Mouse (Mus musculus) lung, embryonic 14.5 days (tissue): ENCODE data around the gene Col7a1. TPM values are rescaled to one million over a fixed set of nuclear protein-coding genes. Genes with fewer than 3 reads are reported as not detected.
A peak's percentile ranks its signal among the peaks of the same experiment; 100 is the strongest.

Source experiments
- ATAC-seq: fragments of 200-750 bp; cut with Nextera tagmentation; 2 replicates; pipeline ENCODE4 v1.8.0; 2017; ENCODE audit warnings: mild to moderate bottlenecking, moderate TSS enrichment, moderate library complexity; ENCODE audit not compliant: insufficient read depth
- DNase-seq: peaks from one replicate; pipeline ENCODE4 v3.0.0-alpha.2; 2015
- H3K27ac ChIP-seq: fragments of 300-500 bp; sonication (generic); 2 replicates; pipeline ENCODE4 v1.5.1; 2014; ENCODE audit warnings: low read depth, mild to moderate bottlenecking, moderate library complexity
- H3K27me3 ChIP-seq: fragments of 300-500 bp; sonication (generic); 2 replicates; pipeline ENCODE4 v1.6.1; 2014; ENCODE audit warnings: low read length, control low read depth; ENCODE audit not compliant: insufficient read depth
- H3K36me3 ChIP-seq: fragments of 300-500 bp; sonication (generic); 2 replicates; pipeline ENCODE4 v1.6.1; 2014; ENCODE audit warnings: control low read depth; ENCODE audit not compliant: insufficient read depth
- H3K4me1 ChIP-seq: fragments of 300-500 bp; sonication (generic); 2 replicates; pipeline ENCODE4 v1.6.1; 2014; ENCODE audit warnings: antibody characterized with exemption, control low read depth; ENCODE audit not compliant: insufficient read depth
- H3K4me2 ChIP-seq: fragments of 300-500 bp; sonication (generic); 2 replicates; pipeline ENCODE4 v1.6.1; 2014; ENCODE audit warnings: mild to moderate bottlenecking
- H3K4me3 ChIP-seq: fragments of 300-500 bp; sonication (generic); 2 replicates; pipeline ENCODE4 v1.5.1; 2014; ENCODE audit warnings: low read depth, low read length
- H3K9ac ChIP-seq: fragments of 300-500 bp; sonication (generic); 2 replicates; pipeline ENCODE4 v1.6.1; 2014
- H3K9me3 ChIP-seq: fragments of 300-500 bp; sonication (generic); 2 replicates; pipeline ENCODE4 v1.6.1; 2016; ENCODE audit warnings: low read depth, low read length, control low read depth
- CTCF ChIP-seq: IDR thresholded peaks from 2 replicates; pipeline ENCODE4 v1.5.1; 2016; ENCODE audit warnings: antibody characterized with exemption, low read depth
- WGBS: fragments of 180-500 bp; shearing (Covaris S2); extraction: QIAGEN DNeasy Blood & Tissue Kit; methylation state at CpG from one replicate; pipeline ENCODE4 v1.1.7; 2014; 5-methylcytosine and 5-hydroxymethylcytosine counted together
- polyA plus RNA-seq: library from polyadenylated mRNA; unstranded; fragments of >200 nt; fragmentation: Nextera tagmentation; extraction: Ambion mirVana; gene quantifications from 2 replicates; pipeline ENCODE4 v1.2.1, GENCODE M21; 2014

The Col7a1 gene
- polyA plus RNA-seq, 1 experiment from 2014 or later = 1.7 TPM

- no peak overlapping the region for H3K9ac ChIP-seq
- no peaks in the 10 kb centered on the region for H3K27me3 ChIP-seq
- no peak for ATAC-seq
- H3K9me3 ChIP-seq = no peaks in the 10 kb centered on the region
- peak overlapping the region; percentile 55 for H3K4me3 ChIP-seq
- peak overlapping the region; percentile 91 for H3K4me2 ChIP-seq
- no peak for TF ChIP-seq CTCF
- 51% methylated on average over 9 of the region's 9 CpGs for WGBS
- peaks cover 14% of the 10 kb centered on the region; the same call in 1 of the 2 replicates for H3K4me1 ChIP-seq
- H3K36me3 ChIP-seq = no peaks in the 10 kb centered on the region
- DNase-seq = no peak
- H3K27ac ChIP-seq = no peak overlapping the region
Measured at GRCm38 (mm10) chr9:108992620-108993361, 39.4 kb downstream of the Col7a1 start.

DNA sequence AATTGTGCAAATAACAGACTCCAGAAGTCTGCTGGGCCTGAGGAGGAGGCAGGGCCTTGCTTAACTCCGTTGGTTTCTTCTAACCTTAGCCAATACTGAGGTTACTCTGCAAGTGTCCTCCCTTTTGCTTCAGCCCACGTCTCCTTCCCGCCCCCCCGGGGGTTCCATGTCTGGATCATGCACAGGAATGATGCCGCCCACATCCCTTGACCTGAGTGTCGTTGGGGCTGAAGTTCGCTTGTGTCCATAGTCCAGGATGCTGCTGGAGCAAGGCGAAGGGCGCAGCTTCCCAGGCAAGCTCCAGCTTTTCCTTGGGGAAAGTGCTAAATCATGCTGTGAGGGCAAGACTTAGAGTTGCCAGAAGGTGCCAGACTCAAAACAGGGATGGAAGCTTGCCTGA lies 43.0 kb downstream of the Col7a1 start:
- ATAC-seq (no peak), DNase-seq (no peak)
- TF ChIP-seq CTCF = no peak

GRCm38 (mm10) chr9:108998287-108999166 lies 45.1 kb downstream of the Col7a1 start:
- WGBS = 74% methylated on average over 19 of the region's 19 CpGs

More for the DNA sequence above, 43.0 kb downstream of the Col7a1 start:
- Histone ChIP-seq H3K9ac (no peak overlapping the region), H3K27me3 (no peaks in the 10 kb centered on the region), H3K4me2 (no peak overlapping the region), H3K36me3 (no peaks in the 10 kb centered on the region), H3K9me3 (no peaks in the 10 kb centered on the region), H3K27ac (no peak overlapping the region), H3K4me3 (no peak overlapping the region), H3K4me1 (peaks cover 8% of the 10 kb centered on the region; the same call in 1 of the 2 replicates)
- WGBS = 57% methylated on average over 9 of the region's 9 CpGs

DNA sequence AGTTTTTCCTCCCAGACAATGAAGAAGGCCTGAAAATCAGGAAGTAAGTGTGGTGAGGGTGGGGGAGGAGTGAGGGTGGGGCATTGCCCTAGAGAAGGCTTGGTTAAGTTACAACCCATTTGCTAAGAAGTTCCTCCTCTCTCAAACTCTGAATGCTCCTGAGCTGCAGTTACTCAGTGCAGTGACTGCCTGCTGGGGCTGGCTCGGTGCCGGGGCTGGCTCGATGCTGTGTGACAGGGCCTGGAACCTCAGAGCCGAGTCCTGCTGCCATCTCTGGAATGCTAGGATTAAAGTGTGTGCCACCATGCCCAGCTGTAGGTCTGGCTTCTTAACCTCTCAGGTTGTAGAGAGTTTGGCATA lies 45.8 kb downstream of the Col7a1 start:
- DNase-seq (no peak), ATAC-seq (no peak)
- WGBS = 68% methylated on average over 4 of the region's 4 CpGs
- Histone ChIP-seq H3K27me3 (no peaks in the 10 kb centered on the region), H3K4me2 (no peak overlapping the region), H3K36me3 (no peaks in the 10 kb centered on the region), H3K27ac (no peak overlapping the region), H3K4me3 (no peak overlapping the region), H3K9ac (no peak overlapping the region), H3K9me3 (no peaks in the 10 kb centered on the region), H3K4me1 (no peaks in the 10 kb centered on the region)
- TF ChIP-seq CTCF = no peak

More at GRCm38 (mm10) chr9:108998287-108999166, 45.1 kb downstream of the Col7a1 start:
- Histone ChIP-seq H3K4me2 (no peak overlapping the region), H3K4me3 (no peak overlapping the region), H3K27ac (no peak overlapping the region), H3K27me3 (no peaks in the 10 kb centered on the region), H3K9ac (no peak overlapping the region), H3K4me1 (no peaks in the 10 kb centered on the region), H3K9me3 (no peaks in the 10 kb centered on the region), H3K36me3 (no peaks in the 10 kb centered on the region)
- DNase-seq (no peak), ATAC-seq (no peak)
- no peak for TF ChIP-seq CTCF

- H3K4me2 ChIP-seq = no peak overlapping the region
- ATAC-seq (peak; percentile 50), DNase-seq (peak; percentile 85)
- H3K36me3 ChIP-seq = no peaks in the 10 kb centered on the region
- H3K27ac ChIP-seq = no peak overlapping the region
- H3K9ac ChIP-seq = no peak overlapping the region
- no peak overlapping the region for H3K4me3 ChIP-seq
- TF ChIP-seq CTCF = peak; percentile 99
- no peaks in the 10 kb centered on the region for H3K9me3 ChIP-seq
- WGBS = 5% methylated on average over 3 of the region's 3 CpGs
- H3K27me3 ChIP-seq = no peaks in the 10 kb centered on the region
- no peaks in the 10 kb centered on the region for H3K4me1 ChIP-seq
Measured at GRCm38 (mm10) chr9:109000726-109001125, 47.3 kb downstream of the Col7a1 start.

- H3K4me2 ChIP-seq = no peak overlapping the region
- no peak overlapping the region for H3K4me3 ChIP-seq
- H3K27ac ChIP-seq = no peak overlapping the region
- no peaks in the 10 kb centered on the region for H3K9me3 ChIP-seq
- no peaks in the 10 kb centered on the region for H3K4me1 ChIP-seq
- DNase-seq = peak; percentile 75
- peak; percentile 81 for TF ChIP-seq CTCF
- 50% methylated on average over 2 of the region's 2 CpGs for WGBS
- no peak for ATAC-seq
- H3K36me3 ChIP-seq = no peaks in the 10 kb centered on the region
- H3K27me3 ChIP-seq = no peaks in the 10 kb centered on the region
- no peak overlapping the region for H3K9ac ChIP-seq
Measured at GRCm38 (mm10) chr9:109003201-109003600, 49.8 kb downstream of the Col7a1 start.
